Mouse (Mus musculus) thymus, adult 2 months (tissue): ENCODE measurements around the gene Glis3. TPM values are rescaled to one million over a fixed set of nuclear protein-coding genes. Genes with fewer than 3 reads are reported as not detected.

Experiments
- DNase-seq: peaks from one replicate; pipeline ENCODE4 v3.0.0; 2021
- H3K27ac ChIP-seq: fragments of 200-500 bp; 2 replicates; pipeline ENCODE4 v1.5.1; 2012; ENCODE audit warnings: low read length, control low read depth; ENCODE audit not compliant: control insufficient read depth, insufficient read depth
- H3K27me3 ChIP-seq: fragments of 200-500 bp; 2 replicates; pipeline ENCODE4 v1.6.1; 2012; ENCODE audit warnings: mild to moderate bottlenecking, low read length, moderate library complexity, mixed read lengths; ENCODE audit not compliant: control insufficient read depth, insufficient read depth
- H3K36me3 ChIP-seq: fragments of 200-500 bp; 2 replicates; pipeline ENCODE4 v1.6.1; 2012; ENCODE audit warnings: mild to moderate bottlenecking, low read length, moderate library complexity; ENCODE audit not compliant: control insufficient read depth, insufficient read depth
- H3K4me1 ChIP-seq: fragments of 200-500 bp; replicated peaks from 2 replicates; pipeline ENCODE4 v1.6.1; 2012; ENCODE audit warnings: low read length; ENCODE audit not compliant: control insufficient read depth, insufficient read depth
- H3K4me3 ChIP-seq: fragments of 200-500 bp; 2 replicates; pipeline ENCODE4 v1.5.1; 2012; ENCODE audit warnings: mild to moderate bottlenecking, low read length, control low read depth, moderate library complexity; ENCODE audit not compliant: control insufficient read depth, insufficient read depth
- CTCF ChIP-seq: fragments of 200-500 bp; IDR thresholded peaks from 2 replicates; pipeline ENCODE4 v1.5.1; 2012; ENCODE audit warnings: mild to moderate bottlenecking, control low read depth, low read length, moderate library complexity, borderline replicate concordance; ENCODE audit not compliant: control insufficient read depth, poor library complexity, insufficient read depth; ENCODE audit errors: extremely low read depth
- POLR2A ChIP-seq: fragments of 200-500 bp; IDR thresholded peaks from 2 replicates; pipeline ENCODE4 v1.6.1; 2012; ENCODE audit warnings: mild to moderate bottlenecking, low read length, control low read depth, moderate library complexity; ENCODE audit not compliant: control insufficient read depth, poor library complexity, insufficient read depth; ENCODE audit errors: extremely low read depth
- WGBS: fragments of 180-500 bp; shearing (Covaris S2); methylation state at CpG from one replicate; pipeline ENCODE4 v1.1.7; 2018; 5-methylcytosine and 5-hydroxymethylcytosine counted together
- polyA plus RNA-seq: library from polyadenylated mRNA; depleted of rRNA; stranded (reverse); fragments of >200 nt; gene quantifications from 2 replicates; pipeline ENCODE4 v1.2.3, GENCODE M21; 2012

The Glis3 gene
- polyA plus RNA-seq, 1 experiment = 1.8 TPM

GRCm38 (mm10) chr19:28678646-28679270, 1.1 kb downstream of the Glis3 start:
- WGBS = under 1% methylated on average over 30 of the region's 30 CpGs
- H3K4me1 ChIP-seq = peaks cover 13% of the 10 kb centered on the region
- no peak overlapping the region for H3K27ac ChIP-seq
- peaks cover 5% of the 10 kb centered on the region; the same call in 1 of the 2 replicates for H3K27me3 ChIP-seq
- TF ChIP-seq CTCF (no peak), POLR2A (no peak)
- H3K4me3 ChIP-seq = peak overlapping the region; percentile 82
- DNase-seq = peak; percentile 14
- H3K36me3 ChIP-seq = no peaks in the 10 kb centered on the region

- Histone ChIP-seq H3K4me3 (peak overlapping the region; percentile 82), H3K4me1 (peaks cover 13% of the 10 kb centered on the region), H3K27me3 (peaks cover 5% of the 10 kb centered on the region; the same call in 1 of the 2 replicates), H3K36me3 (no peaks in the 10 kb centered on the region), H3K27ac (no peak overlapping the region)
- peak; percentile 67 for DNase-seq
- TF ChIP-seq CTCF = no peak
- TF ChIP-seq POLR2A = no peak
- 2% methylated on average over 32 of the region's 32 CpGs for WGBS
These were observed 2.0 kb downstream of the Glis3 start for GRCm38 (mm10) chr19:28677728-28678438.

- peaks cover 5% of the 10 kb centered on the region; the same call in 1 of the 2 replicates for H3K27me3 ChIP-seq
- DNase-seq = peak; percentile 10
- H3K4me1 ChIP-seq = peaks cover 13% of the 10 kb centered on the region
- H3K27ac ChIP-seq = no peak overlapping the region
- H3K4me3 ChIP-seq = no peak overlapping the region
- no peak for TF ChIP-seq CTCF
- no peak for TF ChIP-seq POLR2A
- WGBS = 14% methylated on average over 8 of the region's 8 CpGs
- no peaks in the 10 kb centered on the region for H3K36me3 ChIP-seq
These were observed 2.7 kb downstream of the Glis3 start for GRCm38 (mm10) chr19:28677045-28677727.

GRCm38 (mm10) chr19:28663781-28664180, 16.1 kb downstream of the Glis3 start:
- Histone ChIP-seq H3K36me3 (no peaks in the 10 kb centered on the region), H3K4me1 (no peaks in the 10 kb centered on the region), H3K4me3 (no peak overlapping the region), H3K27me3 (no peaks in the 10 kb centered on the region), H3K27ac (no peak overlapping the region)
- no peak for TF ChIP-seq POLR2A
- TF ChIP-seq CTCF = no peak
- DNase-seq = no peak
- WGBS = 95% methylated on average over 9 of the region's 9 CpGs

GRCm38 (mm10) chr19:28663148-28663547, 16.7 kb downstream of the Glis3 start:
- no peaks in the 10 kb centered on the region for H3K27me3 ChIP-seq
- H3K4me3 ChIP-seq = no peak overlapping the region
- no peak for DNase-seq
- TF ChIP-seq CTCF = no peak
- TF ChIP-seq POLR2A = no peak
- no peaks in the 10 kb centered on the region for H3K36me3 ChIP-seq
- no peak overlapping the region for H3K27ac ChIP-seq
- no peaks in the 10 kb centered on the region for H3K4me1 ChIP-seq
- 91% methylated on average over 10 of the region's 10 CpGs for WGBS

GRCm38 (mm10) chr19:28662474-28662873, 17.4 kb downstream of the Glis3 start:
- no peak overlapping the region for H3K27ac ChIP-seq
- H3K27me3 ChIP-seq = no peaks in the 10 kb centered on the region
- no peaks in the 10 kb centered on the region for H3K36me3 ChIP-seq
- no peak for DNase-seq
- no peaks in the 10 kb centered on the region for H3K4me1 ChIP-seq
- no peak overlapping the region for H3K4me3 ChIP-seq
- 90% methylated on average over 8 of the region's 8 CpGs for WGBS
- TF ChIP-seq CTCF = no peak
- no peak for TF ChIP-seq POLR2A
